Mouse (Mus musculus) erythroblast, adult 5-6 weeks (primary cell): Measurements from ENCODE around the gene Arhgap35. TPM values are rescaled to one million over a fixed set of nuclear protein-coding genes. Genes with fewer than 3 reads are reported as not detected.
A peak's percentile ranks its signal among the peaks of the same experiment; 100 is the strongest.
"Not testable (repeated sequence)": the region's sequence is repeated elsewhere in the genome, so short reads cannot be mapped to it uniquely, and the experiment has no call there.

ENCODE experiments used
- ATAC-seq: replicated peaks from 2 replicates; pipeline ENCODE4 v1.8.0; 2016; ENCODE audit warnings: moderate number of reproducible peaks, mild to moderate bottlenecking, moderate TSS enrichment, inconsistent platforms; ENCODE audit not compliant: poor library complexity, low FRiP score, severe bottlenecking
- total RNA-seq, 2 experiments: library from RNA; stranded (forward) in 1 of 2; stranded (reverse) in 1 of 2; fragments of 150-400 nt in 1 of 2; fragments of 200-764, 138-1000 nt in 1 of 2; gene quantifications; 2 replicates each; pipeline versions ENCODE4 v1.2.3 to v1.2.4; 2015 to 2017; ENCODE audit warnings: low replicate concordance in 2 of 2

Gene Arhgap35
- total RNA-seq (2015; ENCODE audit: low replicate concordance), result 0.38 and 0.84 TPM in 2 replicates
- 0.84 and 1.8 TPM in 2 replicates for total RNA-seq (2017; ENCODE audit: low replicate concordance)

DNA sequence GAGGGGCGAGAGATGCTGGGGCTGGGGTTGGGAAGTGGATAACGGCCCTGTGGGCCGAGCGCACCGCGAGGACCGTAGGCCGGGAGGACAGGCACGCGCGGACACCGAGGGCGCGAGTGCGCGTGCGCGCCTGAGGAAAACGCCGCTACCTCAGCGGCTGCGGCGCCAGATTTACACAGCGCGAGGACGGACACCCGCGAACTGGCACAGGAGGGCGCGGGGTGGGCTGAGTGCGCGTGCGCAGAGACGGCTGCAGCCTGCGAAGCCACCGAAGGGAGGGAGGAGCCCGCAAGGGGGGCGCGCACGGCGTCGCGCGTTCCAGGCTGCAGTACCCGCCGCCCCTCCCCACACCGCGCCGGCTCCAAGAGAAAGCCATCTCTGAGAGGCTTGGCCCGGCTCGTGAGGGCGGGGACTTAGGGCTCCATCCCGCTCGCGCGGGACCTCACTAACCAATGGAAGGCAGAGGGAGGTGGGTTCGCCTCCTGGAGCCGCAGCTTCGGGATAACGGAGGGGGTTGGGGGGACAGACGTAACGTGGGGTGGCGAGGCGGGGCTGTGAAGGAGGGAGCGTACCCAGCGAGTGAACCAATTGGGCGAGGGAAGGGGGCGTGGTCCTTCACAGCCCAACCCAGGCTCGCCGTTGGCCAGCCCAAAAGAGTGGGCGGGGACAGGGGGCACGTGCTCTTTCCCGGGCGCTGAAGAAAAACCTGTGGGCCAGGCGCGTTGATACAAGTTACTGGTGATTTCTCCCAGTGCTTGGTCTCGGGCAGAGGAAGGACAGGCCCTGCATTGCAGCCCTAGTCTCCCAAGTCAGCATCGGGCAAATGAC is at the start of gene Arhgap35:
TSS of gene Arhgap35 (minus strand) at position 106 of the 828 bp plus-strand sequence.
- ATAC-seq, result peak; percentile 87

GRCm38 (mm10) chr7:16644260-16644659 is 29.5 kb upstream of the Arhgap35 start:
- no peak for ATAC-seq

DNA sequence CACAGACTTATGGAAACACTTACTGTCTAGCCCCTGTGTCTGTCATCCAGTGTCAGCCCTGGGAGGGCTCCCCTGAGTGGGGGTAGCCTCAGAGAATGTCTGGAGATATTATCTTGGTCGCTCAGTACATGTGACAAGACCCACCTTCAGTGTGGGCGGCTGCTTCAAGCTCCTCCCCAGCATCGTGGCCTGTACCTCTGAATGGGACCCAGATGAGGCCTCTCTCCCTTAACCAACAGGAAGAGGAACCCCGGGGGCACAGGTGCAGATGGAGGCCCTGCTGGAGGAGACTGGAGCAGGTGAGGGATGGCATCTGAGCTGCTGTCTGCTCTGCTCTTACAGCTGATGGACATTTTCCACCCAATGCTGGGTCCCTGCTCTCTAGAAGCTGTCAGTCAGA is 28.3 kb upstream of the Arhgap35 start:
- ATAC-seq, result not testable (repeated sequence)

- ATAC-seq, result no peak
These were observed 24.2 kb upstream of the Arhgap35 start for GRCm38 (mm10) chr7:16639028-16639427.

GRCm38 (mm10) chr7:16635116-16635515 is 20.3 kb upstream of the Arhgap35 start:
- ATAC-seq, result no peak

DNA sequence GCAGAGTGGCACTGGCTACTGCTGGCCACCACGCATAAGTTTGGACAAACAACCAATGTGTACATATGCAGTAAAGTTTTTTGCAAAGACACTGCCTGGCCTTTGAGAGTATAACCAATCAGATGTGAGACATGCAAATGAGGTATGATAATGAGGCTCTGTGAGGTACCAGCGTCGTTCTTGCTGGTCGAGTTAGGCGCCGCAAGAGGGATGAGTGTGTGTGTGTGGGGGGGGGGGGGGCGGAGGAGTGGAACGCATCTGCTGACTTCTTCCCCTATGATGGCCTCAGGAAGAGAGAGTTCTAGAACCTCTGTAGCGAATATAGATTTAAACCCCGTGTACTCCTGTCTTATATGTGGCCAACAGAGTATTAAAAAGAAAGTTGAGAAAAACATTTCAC is 19.1 kb upstream of the Arhgap35 start:
- ATAC-seq, result not testable (repeated sequence)

DNA sequence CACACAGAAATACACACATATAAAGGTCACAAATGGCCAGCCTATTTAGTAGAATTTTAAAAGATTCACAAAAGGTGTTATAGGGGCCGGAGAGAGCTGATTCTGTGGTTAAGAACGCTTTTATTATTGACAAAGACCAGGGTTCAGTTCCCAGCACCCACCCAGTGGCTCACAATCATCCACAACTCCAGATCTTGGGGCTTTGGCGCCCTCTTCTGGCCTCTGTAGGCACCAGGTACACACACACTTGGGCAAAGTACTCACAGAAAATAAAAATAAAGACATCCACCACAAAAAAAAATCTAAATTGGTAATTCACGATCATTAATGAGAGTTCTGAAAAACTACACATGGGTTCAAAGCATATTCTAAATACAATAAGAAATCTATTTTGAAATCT is 17.1 kb upstream of the Arhgap35 start:
- no peak for ATAC-seq

DNA sequence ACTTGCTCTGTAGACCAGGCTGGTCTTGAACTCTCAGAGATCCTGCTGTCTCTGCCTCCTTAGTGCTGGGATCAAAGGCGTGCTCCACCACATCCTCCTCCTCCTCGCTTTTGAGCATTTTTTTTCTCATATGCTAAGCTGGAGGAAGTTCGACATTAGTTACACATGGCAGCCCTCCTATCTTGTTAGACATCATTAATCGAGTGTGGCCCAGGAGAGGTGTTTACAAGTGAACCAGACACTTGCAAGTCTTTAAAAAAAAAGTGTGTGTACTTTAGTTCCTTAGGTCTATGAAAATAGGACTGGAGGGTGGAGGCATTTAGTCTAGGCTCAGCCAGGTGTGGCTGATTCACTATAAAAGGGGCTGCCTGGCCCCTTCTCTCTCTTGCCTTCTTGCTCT is 16.2 kb upstream of the Arhgap35 start:
- no peak for ATAC-seq

- peak; percentile 61; the same call in 1 of the 2 replicates for ATAC-seq
These were observed 15.0 kb upstream of the Arhgap35 start for GRCm38 (mm10) chr7:16629598-16630296.

DNA sequence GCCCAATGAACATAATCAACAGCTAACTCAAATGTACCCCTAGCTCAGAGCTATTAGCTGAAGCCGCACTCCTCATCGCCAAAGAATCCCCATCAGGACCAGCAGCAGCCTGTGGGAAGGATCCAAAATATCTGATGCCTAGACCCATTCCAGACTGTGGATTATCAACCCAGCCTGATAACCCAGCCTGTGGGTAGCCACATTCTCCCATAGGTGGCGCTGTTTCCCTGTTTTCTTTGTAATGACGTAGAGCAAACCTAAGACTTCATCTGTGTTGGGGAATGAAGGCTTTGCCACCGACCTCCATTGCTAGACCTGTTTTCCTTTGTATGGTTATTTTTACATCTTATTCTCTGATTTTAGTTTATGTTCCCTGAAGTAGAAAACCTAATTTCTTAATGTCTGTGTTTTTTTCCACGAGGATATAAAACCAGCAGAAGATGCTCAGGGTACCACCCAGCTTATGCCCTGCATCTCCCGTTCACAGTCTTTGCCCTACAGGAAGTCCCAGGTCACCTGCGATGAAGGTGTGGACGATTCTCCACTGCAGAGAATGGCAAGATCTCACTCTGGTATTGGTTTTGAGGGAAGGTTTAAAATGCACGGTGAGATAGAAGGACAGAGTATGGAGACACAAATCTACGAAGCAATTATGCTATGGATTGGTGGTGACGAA is 13.4 kb upstream of the Arhgap35 start:
- ATAC-seq, result peak; percentile 84

GRCm38 (mm10) chr7:16623687-16624086 is 8.9 kb upstream of the Arhgap35 start:
- no peak for ATAC-seq

DNA sequence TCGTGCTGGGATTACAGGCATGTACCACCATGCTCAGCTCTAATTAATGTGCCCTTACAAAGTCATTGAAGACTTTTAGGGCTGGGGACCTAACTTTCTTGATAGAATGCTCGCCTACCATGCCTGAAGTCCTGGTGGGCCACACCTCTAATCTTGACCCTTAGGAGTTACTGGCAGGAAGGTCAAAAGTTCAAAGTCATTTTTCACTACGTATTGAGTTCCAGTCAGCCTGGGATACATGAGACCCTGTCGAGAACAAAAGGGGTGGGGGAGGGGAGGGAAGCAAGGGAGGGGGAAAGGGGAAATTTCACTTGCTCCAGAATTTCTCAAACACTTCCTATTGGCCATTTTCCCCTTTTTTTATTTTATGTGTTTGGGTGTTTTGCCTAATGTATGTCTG is 8.3 kb upstream of the Arhgap35 start:
- ATAC-seq, result no peak

DNA sequence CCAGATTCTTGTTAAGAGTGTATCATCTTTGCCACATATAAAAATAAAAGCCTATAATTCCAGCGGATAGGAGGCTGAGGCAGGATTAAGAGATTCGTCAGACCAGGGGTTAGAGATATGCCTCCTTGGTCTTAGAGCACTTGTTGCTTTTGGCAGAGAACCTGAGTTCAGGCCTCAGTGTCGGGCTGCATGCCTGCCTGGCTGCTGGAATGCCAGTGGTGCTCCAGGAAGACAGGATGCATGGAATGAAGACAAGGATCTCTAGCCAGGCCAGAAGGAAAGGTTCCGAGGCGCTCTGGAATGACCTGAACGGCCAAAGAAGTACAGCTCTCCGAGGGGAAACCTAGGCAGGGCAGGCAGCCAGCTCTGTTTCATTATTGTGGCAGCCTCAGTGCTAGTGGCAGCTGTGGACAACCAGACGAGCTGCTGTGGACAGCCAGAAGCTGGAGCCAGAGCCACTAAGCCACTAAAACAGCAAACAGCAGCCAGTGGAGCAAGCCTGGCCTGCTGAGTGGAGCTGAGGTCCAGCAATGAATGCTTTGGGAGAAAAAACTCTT is 6.4 kb upstream of the Arhgap35 start:
- no peak for ATAC-seq

- no peak for ATAC-seq
These were observed 3.9 kb upstream of the Arhgap35 start for GRCm38 (mm10) chr7:16618661-16619211.

GRCm38 (mm10) chr7:16617045-16617444 is 2.3 kb upstream of the Arhgap35 start:
- ATAC-seq, result no peak

GRCm38 (mm10) chr7:16614171-16614887 is 464 bp downstream of the Arhgap35 start:
- ATAC-seq, result no peak

DNA sequence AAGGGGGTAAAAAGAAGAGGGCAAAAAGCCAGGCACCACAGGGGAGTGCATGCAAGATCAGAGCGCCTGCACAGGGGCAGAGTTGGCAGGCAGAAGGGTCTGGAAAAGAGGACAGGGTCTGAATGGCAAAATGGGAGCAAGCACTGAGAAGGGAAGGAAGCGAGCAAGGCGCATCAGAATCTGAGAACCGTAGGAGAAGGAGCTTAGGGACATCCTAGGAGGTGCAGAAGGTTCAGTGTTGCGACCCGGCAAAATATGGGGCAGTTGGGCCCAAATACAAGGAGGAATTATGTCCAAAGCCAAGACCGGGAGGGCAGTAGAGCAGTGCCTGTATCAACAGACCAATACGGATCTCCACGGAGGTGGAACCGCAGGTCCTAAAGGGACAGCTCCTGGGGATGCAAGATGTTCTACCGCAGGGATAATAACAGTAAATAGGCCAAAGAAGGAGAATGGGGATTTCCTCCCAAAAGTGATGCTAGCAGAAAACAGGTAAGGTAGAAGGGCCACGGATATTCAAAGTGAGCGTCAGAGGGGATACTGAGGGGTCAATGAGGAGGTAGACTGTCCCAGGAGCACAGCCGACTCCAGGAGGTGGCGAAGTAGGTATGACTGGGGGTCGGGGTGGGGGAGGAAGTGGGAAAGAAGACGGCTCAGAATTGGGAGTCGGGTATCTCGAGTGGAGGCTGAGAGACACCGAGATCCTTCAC is 1.2 kb downstream of the Arhgap35 start:
- ATAC-seq, result no peak

GRCm38 (mm10) chr7:16610345-16610744 is 4.4 kb downstream of the Arhgap35 start:
- ATAC-seq, result no peak

- ATAC-seq, result no peak
These were observed 5.8 kb downstream of the Arhgap35 start for GRCm38 (mm10) chr7:16608961-16609360.
